Mouse (Mus musculus) E14TG2a.4 (cell line): Measurements from ENCODE around the gene Galnt12.

Experiments used
- H3K27me3 ChIP-seq: 2 replicates; pipeline ENCODE4 v1.6.1; 2014; ENCODE audit warnings: low read length, control low read depth; ENCODE audit not compliant: insufficient read depth
- H3K36me3 ChIP-seq: 2 replicates; pipeline ENCODE4 v1.6.1; 2014; ENCODE audit warnings: low read length, control low read depth; ENCODE audit not compliant: insufficient read depth
- H3K4me1 ChIP-seq: replicated peaks from 2 replicates; pipeline ENCODE4 v1.6.1; 2014; ENCODE audit warnings: low read depth, low read length, control low read depth
- H3K4me3 ChIP-seq: replicated peaks from 2 replicates; pipeline ENCODE4 v1.5.1; 2014; ENCODE audit warnings: mild to moderate bottlenecking, low read length
- H3K9me3 ChIP-seq: 2 replicates; pipeline ENCODE4 v1.6.1; 2014; ENCODE audit warnings: low read length, control low read depth
- CTCF ChIP-seq: conservative IDR thresholded peaks from 2 replicates; pipeline ENCODE4 v1.5.1; 2014; ENCODE audit warnings: low read length
- NANOG ChIP-seq: IDR thresholded peaks from 2 replicates; pipeline ENCODE4 v1.6.1; 2014; ENCODE audit warnings: borderline replicate concordance, low read length, mixed read lengths
- POU5F1 ChIP-seq: IDR thresholded peaks from 2 replicates; pipeline ENCODE4 v1.6.1; 2014; ENCODE audit warnings: low read length, borderline replicate concordance

Galnt12 gene

GRCm38 (mm10) chr4:47138411-47138810 is 46.7 kb downstream of the Galnt12 start:
- Histone ChIP-seq H3K36me3 (no peaks in the 10 kb centered on the region), H3K9me3 (no peaks in the 10 kb centered on the region), H3K4me1 (peaks cover 11% of the 10 kb centered on the region), H3K27me3 (peaks cover 22% of the 10 kb centered on the region; the same call in 1 of the 2 replicates), H3K4me3 (no peak overlapping the region)
- TF ChIP-seq CTCF: no peak
- TF ChIP-seq NANOG: no peak
- no peak for TF ChIP-seq POU5F1

- Histone ChIP-seq H3K9me3 (no peaks in the 10 kb centered on the region), H3K36me3 (no peaks in the 10 kb centered on the region), H3K27me3 (peaks cover 23% of the 10 kb centered on the region; the same call in 1 of the 2 replicates), H3K4me1 (peaks cover 11% of the 10 kb centered on the region), H3K4me3 (no peak overlapping the region)
- TF ChIP-seq NANOG: no peak
- TF ChIP-seq POU5F1: no peak
- no peak for TF ChIP-seq CTCF
These were observed 47.5 kb downstream of the Galnt12 start for GRCm38 (mm10) chr4:47138967-47139777.

- H3K27me3 ChIP-seq: peaks cover 28% of the 10 kb centered on the region; the same call in 1 of the 2 replicates
- H3K9me3 ChIP-seq: no peaks in the 10 kb centered on the region
- TF ChIP-seq POU5F1 (no peak), NANOG (no peak), CTCF (no peak)
- peaks cover 11% of the 10 kb centered on the region for H3K4me1 ChIP-seq
- H3K36me3 ChIP-seq: no peaks in the 10 kb centered on the region
- no peak overlapping the region for H3K4me3 ChIP-seq
These were observed 48.6 kb downstream of the Galnt12 start for GRCm38 (mm10) chr4:47140301-47140700.

GRCm38 (mm10) chr4:47141444-47142154 is 49.9 kb downstream of the Galnt12 start:
- no peaks in the 10 kb centered on the region for H3K36me3 ChIP-seq

GRCm38 (mm10) chr4:47143849-47144248 is 52.1 kb downstream of the Galnt12 start:
- Histone ChIP-seq H3K4me3 (no peak overlapping the region), H3K9me3 (no peaks in the 10 kb centered on the region), H3K4me1 (peaks cover 11% of the 10 kb centered on the region), H3K27me3 (peaks cover 19% of the 10 kb centered on the region; the same call in 1 of the 2 replicates), H3K36me3 (no peaks in the 10 kb centered on the region)
- no peak for TF ChIP-seq CTCF
- TF ChIP-seq NANOG: no peak
- no peak for TF ChIP-seq POU5F1

More at GRCm38 (mm10) chr4:47141444-47142154, 49.9 kb downstream of the Galnt12 start:
- H3K9me3 ChIP-seq: no peaks in the 10 kb centered on the region
- H3K4me1 ChIP-seq: peaks cover 11% of the 10 kb centered on the region
- TF ChIP-seq CTCF (no peak), NANOG (no peak), POU5F1 (no peak)
- peaks cover 30% of the 10 kb centered on the region; the same call in 1 of the 2 replicates for H3K27me3 ChIP-seq
- H3K4me3 ChIP-seq: no peak overlapping the region

GRCm38 (mm10) chr4:47145341-47145740 is 53.6 kb downstream of the Galnt12 start:
- Histone ChIP-seq H3K9me3 (no peaks in the 10 kb centered on the region), H3K36me3 (no peaks in the 10 kb centered on the region), H3K27me3 (peaks cover 15% of the 10 kb centered on the region; the same call in 1 of the 2 replicates), H3K4me3 (no peak overlapping the region), H3K4me1 (no peaks in the 10 kb centered on the region)
- TF ChIP-seq CTCF (no peak), NANOG (no peak), POU5F1 (no peak)

- Histone ChIP-seq H3K4me3 (no peak overlapping the region), H3K36me3 (no peaks in the 10 kb centered on the region), H3K27me3 (peaks cover 11% of the 10 kb centered on the region; the same call in 1 of the 2 replicates), H3K4me1 (no peaks in the 10 kb centered on the region), H3K9me3 (no peaks in the 10 kb centered on the region)
- TF ChIP-seq CTCF (no peak), POU5F1 (no peak), NANOG (no peak)
These were observed 54.9 kb downstream of the Galnt12 start for GRCm38 (mm10) chr4:47146561-47146960.

- H3K4me3 ChIP-seq: no peak overlapping the region
- TF ChIP-seq POU5F1 (no peak), NANOG (no peak), CTCF (no peak)
These were observed 58.3 kb downstream of the Galnt12 start for GRCm38 (mm10) chr4:47149963-47150362.

More at GRCm38 (mm10) chr4:47149963-47150362, 58.3 kb downstream of the Galnt12 start:
- H3K27me3 ChIP-seq: 0 out of 2 replicates have a peak, but pooled peaks cover 2% of the 10 kb centered on the region
- no peaks in the 10 kb centered on the region for H3K36me3 ChIP-seq
- H3K4me1 ChIP-seq: peaks cover 7% of the 10 kb centered on the region
- H3K9me3 ChIP-seq: no peaks in the 10 kb centered on the region
